ENCODE assay signal across 14 mouse cellular contexts in the genomic region with DNA sequence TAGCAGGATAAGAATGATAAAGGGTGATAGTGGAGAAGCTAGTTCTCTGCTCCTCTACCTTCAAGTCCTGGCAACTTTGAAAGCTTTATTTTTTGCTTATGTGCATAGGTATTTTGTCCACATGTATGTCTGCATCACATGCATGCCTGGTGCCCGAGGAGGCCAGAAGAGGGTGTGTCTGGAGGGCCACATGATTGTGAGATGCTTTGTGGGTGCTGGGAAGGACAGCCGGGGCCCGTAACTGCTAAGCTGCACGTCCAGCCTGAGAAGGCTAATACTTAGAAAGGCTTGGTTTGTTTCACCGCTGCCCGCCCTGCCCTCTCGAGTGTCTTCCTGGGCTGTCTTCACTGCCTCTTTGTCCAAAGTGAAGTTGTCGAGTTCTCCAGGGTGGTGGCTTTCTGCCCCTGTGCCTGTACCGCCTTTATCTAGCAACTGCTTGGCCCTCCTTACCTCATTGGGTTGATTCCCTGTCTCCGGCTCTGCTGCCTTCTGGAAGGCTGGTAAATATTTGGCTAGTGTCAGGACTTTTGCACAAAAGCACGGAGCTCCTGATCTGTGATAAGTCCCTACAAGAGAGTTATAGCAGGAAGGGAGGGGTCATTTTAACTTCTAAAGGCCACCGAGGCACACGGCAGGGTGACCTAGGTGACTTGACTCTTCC.
A peak's percentile ranks its signal among the peaks of the same experiment; 100 is the strongest.
DNase-seq lines count a peak whose midpoint lies in the region; ATAC-seq lines count a peak whose summit lies in the region.
"Had no signal": no experiment of that assay in that cellular context is flagged by ENCODE, and none has a peak within 500 bp of the region (broad histone marks: within the 10 kb centered on the region; RNA-seq: fewer than 3 reads in every experiment).

No protein-coding gene starts in this region.

- no peak overlapping the region for H3K4me3 ChIP-seq in hindbrain, embryonic 12.5 days
- H3K4me3 ChIP-seq in hindbrain, embryonic 14.5 days (replicated peaks; ENCODE audit: low read length): no peak overlapping the region
- no peak overlapping the region for H3K4me3 ChIP-seq in embryonic facial prominence, embryonic 14.5 days (ENCODE audit: low read depth, low read length)
- H3K4me3 ChIP-seq in kidney, embryonic 16.5 days (ENCODE audit: low read length): no peak overlapping the region
- H3K4me3 ChIP-seq in stomach, embryonic 14.5 days (ENCODE audit: low read depth, low read length): peak overlapping the region; percentile 77; the same call in 1 of the 2 replicates
- H3K4me3 ChIP-seq: embryonic facial prominence, embryonic 12.5 days had no signal

- no peak for ATAC-seq in hindbrain, embryonic 12.5 days (ENCODE audit: low FRiP score)
- ATAC-seq in hindbrain, embryonic 14.5 days (ENCODE audit: low FRiP score): no peak
- ATAC-seq in embryonic facial prominence, embryonic 14.5 days (ENCODE audit: low read depth): no peak
- ATAC-seq in kidney, embryonic 16.5 days (ENCODE audit: low FRiP score, low TSS enrichment): no peak
- ATAC-seq in stomach, embryonic 14.5 days (ENCODE audit: insufficient number of reproducible peaks, insufficient read depth, low FRiP score, low read depth): no peak
- ATAC-seq: hindbrain, postnatal 0 days had no signal

- 73% methylated on average over 13 of the region's 13 CpGs for WGBS in hindbrain, embryonic 12.5 days
- 71% methylated on average over 13 of the region's 13 CpGs for WGBS in hindbrain, embryonic 14.5 days
- 72% methylated on average over 13 of the region's 13 CpGs for WGBS in embryonic facial prominence, embryonic 14.5 days
- WGBS in kidney, embryonic 16.5 days: 52% methylated on average over 13 of the region's 13 CpGs
- 59% methylated on average over 13 of the region's 13 CpGs for WGBS in stomach, embryonic 14.5 days

- H3K27ac ChIP-seq in hindbrain, embryonic 12.5 days: no peak overlapping the region
- no peak overlapping the region for H3K27ac ChIP-seq in hindbrain, embryonic 14.5 days
- no peak overlapping the region for H3K27ac ChIP-seq in embryonic facial prominence, embryonic 14.5 days (replicated peaks; ENCODE audit: low read depth, low read length)
- peak overlapping the region; percentile 30; the same call in 1 of the 2 replicates for H3K27ac ChIP-seq in kidney, embryonic 16.5 days (ENCODE audit: low read length)
- H3K27ac ChIP-seq in stomach, embryonic 14.5 days (ENCODE audit: low read length): peak overlapping the region; percentile 69; the same call in 1 of the 2 replicates
- H3K27ac ChIP-seq: embryonic facial prominence, embryonic 12.5 days; hindbrain, postnatal 0 days; liver, embryonic 14.5 days had no signal

- no peak for DNase-seq in hindbrain, embryonic 14.5 days (ENCODE audit: low spot score)
- DNase-seq in embryonic facial prominence, embryonic 14.5 days (ENCODE audit: low spot score): no peak
- DNase-seq in ovary, postnatal 14 days (ENCODE audit: low spot score): no peak
- DNase-seq in thymus, postnatal 10 days (ENCODE audit: low spot score in 2 of 2): no peak
- no peak for DNase-seq in adrenal gland, postnatal 14 days
- DNase-seq: cerebellum, adult 2 months; heart, adult 11 months; heart, postnatal 10 days had no signal

- no peak overlapping the region for H3K9ac ChIP-seq in hindbrain, embryonic 12.5 days
- H3K9ac ChIP-seq in hindbrain, embryonic 14.5 days: no peak overlapping the region
- no peak overlapping the region for H3K9ac ChIP-seq in embryonic facial prominence, embryonic 14.5 days (ENCODE audit: low read depth, low read length)
- H3K9ac ChIP-seq in kidney, embryonic 16.5 days (replicated peaks; ENCODE audit: low read length): no peak overlapping the region
- no peak overlapping the region for H3K9ac ChIP-seq in stomach, embryonic 14.5 days (replicated peaks; ENCODE audit: low read depth, low read length)
- H3K9ac ChIP-seq: embryonic facial prominence, embryonic 12.5 days; liver, embryonic 14.5 days had no signal

- H3K4me2 ChIP-seq in hindbrain, embryonic 12.5 days (replicated peaks): 0 out of 2 replicates have a peak overlapping the region, but pooled peaks have one; percentile 6
- no peak overlapping the region for H3K4me2 ChIP-seq in hindbrain, embryonic 14.5 days (replicated peaks)
- H3K4me2 ChIP-seq in embryonic facial prominence, embryonic 14.5 days (ENCODE audit: low read depth, low read length): peak overlapping the region; percentile 99
- peak overlapping the region; percentile 24; the same call in 1 of the 2 replicates for H3K4me2 ChIP-seq in kidney, embryonic 16.5 days (replicated peaks; ENCODE audit: low read depth, low read length)
- peak overlapping the region; percentile 98; the same call in 1 of the 2 replicates for H3K4me2 ChIP-seq in stomach, embryonic 14.5 days (replicated peaks; ENCODE audit: low read depth, low read length)
- H3K4me2 ChIP-seq: embryonic facial prominence, embryonic 12.5 days had no signal

- H3K4me1 ChIP-seq in hindbrain, embryonic 12.5 days: peaks cover 13% of the 10 kb centered on the region
- no peaks in the 10 kb centered on the region; the same call in 1 of the 2 replicates for H3K4me1 ChIP-seq in hindbrain, embryonic 14.5 days (replicated peaks; ENCODE audit: control insufficient read depth, insufficient read depth, low read length)
- peaks cover 8% of the 10 kb centered on the region for H3K4me1 ChIP-seq in embryonic facial prominence, embryonic 14.5 days (ENCODE audit: control insufficient read depth, insufficient read depth, low read length)
- H3K4me1 ChIP-seq in kidney, embryonic 16.5 days (ENCODE audit: insufficient read depth, low read length): peaks cover 48% of the 10 kb centered on the region
- peaks cover 36% of the 10 kb centered on the region for H3K4me1 ChIP-seq in stomach, embryonic 14.5 days (ENCODE audit: control insufficient read depth, insufficient read depth, low read length)

- no peaks in the 10 kb centered on the region for H3K9me3 ChIP-seq in hindbrain, embryonic 12.5 days (replicated peaks)
- H3K9me3 ChIP-seq in hindbrain, embryonic 14.5 days (ENCODE audit: control insufficient read depth, low read length): no peaks in the 10 kb centered on the region
- H3K9me3 ChIP-seq in embryonic facial prominence, embryonic 14.5 days (ENCODE audit: control insufficient read depth, low read length): no peaks in the 10 kb centered on the region
- no peaks in the 10 kb centered on the region for H3K9me3 ChIP-seq in kidney, embryonic 16.5 days (ENCODE audit: low read length)
- no peaks in the 10 kb centered on the region for H3K9me3 ChIP-seq in stomach, embryonic 14.5 days (ENCODE audit: control insufficient read depth, low read depth, low read length)
- H3K9me3 ChIP-seq: embryonic facial prominence, embryonic 12.5 days had no signal

- peaks cover 52% of the 10 kb centered on the region for H3K27me3 ChIP-seq in hindbrain, embryonic 12.5 days
- H3K27me3 ChIP-seq in hindbrain, embryonic 14.5 days (ENCODE audit: control insufficient read depth, insufficient read depth, low read length): peaks cover 49% of the 10 kb centered on the region
- H3K27me3 ChIP-seq in embryonic facial prominence, embryonic 14.5 days (replicated peaks; ENCODE audit: control insufficient read depth, insufficient read depth, low read length): peaks cover 18% of the 10 kb centered on the region
- peaks cover 13% of the 10 kb centered on the region; the same call in 1 of the 2 replicates for H3K27me3 ChIP-seq in kidney, embryonic 16.5 days (ENCODE audit: insufficient read depth, low read length)
- H3K27me3 ChIP-seq in stomach, embryonic 14.5 days (ENCODE audit: control insufficient read depth, insufficient read depth, low read length): peaks cover 7% of the 10 kb centered on the region; the same call in 1 of the 2 replicates

- H3K36me3 ChIP-seq in hindbrain, embryonic 12.5 days: no peaks in the 10 kb centered on the region
- H3K36me3 ChIP-seq in hindbrain, embryonic 14.5 days (replicated peaks; ENCODE audit: control insufficient read depth, insufficient read depth): no peaks in the 10 kb centered on the region
- no peaks in the 10 kb centered on the region for H3K36me3 ChIP-seq in embryonic facial prominence, embryonic 14.5 days (ENCODE audit: control insufficient read depth, insufficient read depth, low read length)
- H3K36me3 ChIP-seq in kidney, embryonic 16.5 days (ENCODE audit: insufficient read depth, low read length): no peaks in the 10 kb centered on the region
- H3K36me3 ChIP-seq in stomach, embryonic 14.5 days (ENCODE audit: control insufficient read depth, insufficient read depth, low read length): no peaks in the 10 kb centered on the region
- H3K36me3 ChIP-seq: embryonic facial prominence, embryonic 12.5 days had no signal

Comparison
In these comparisons a context has a peak if more than half of its experiments do, and no peak if none do; other contexts are left out.
1. H3K27ac ChIP-seq: peak in kidney, embryonic 16.5 days (single experiment) and stomach, embryonic 14.5 days (single experiment); none in hindbrain, embryonic 12.5 days (single experiment), hindbrain, embryonic 14.5 days (single experiment) and embryonic facial prominence, embryonic 14.5 days (single experiment).